In genomic region chr13:23434426-23434825, GRCm38 (mm10) we compare ENCODE assay signal across 11 mouse cellular contexts. TPM values are rescaled to one million over a fixed set of nuclear protein-coding genes. Genes with fewer than 3 reads are reported as not detected.
DNase-seq lines count a peak whose midpoint lies in the region; ATAC-seq lines count a peak whose summit lies in the region.
"Had no signal": no experiment of that assay in that cellular context is flagged by ENCODE, and none has a peak within 500 bp of the region (broad histone marks: within the 10 kb centered on the region; RNA-seq: fewer than 3 reads in every experiment).

No protein-coding gene starts in this region.

- H3K4me1 ChIP-seq in megakaryocyte, embryonic 14.5 days, result peaks cover 47% of the 10 kb centered on the region
- peaks cover 15% of the 10 kb centered on the region for H3K4me1 ChIP-seq in embryonic facial prominence, embryonic 13.5 days
- peaks cover 26% of the 10 kb centered on the region for H3K4me1 ChIP-seq in limb, embryonic 10.5 days
- H3K4me1 ChIP-seq in stomach, embryonic 16.5 days (ENCODE audit: control insufficient read depth, insufficient read depth, low read length), result peaks cover 14% of the 10 kb centered on the region

- WGBS in embryonic facial prominence, embryonic 13.5 days, result 14% methylated on average over 7 of the region's 7 CpGs
- 3% methylated on average over 7 of the region's 7 CpGs for WGBS in limb, embryonic 10.5 days
- WGBS in stomach, embryonic 16.5 days, result 31% methylated on average over 7 of the region's 7 CpGs

- H3K9me3 ChIP-seq in megakaryocyte, embryonic 14.5 days, result no peaks in the 10 kb centered on the region
- H3K9me3 ChIP-seq in embryonic facial prominence, embryonic 13.5 days, result no peaks in the 10 kb centered on the region
- no peaks in the 10 kb centered on the region for H3K9me3 ChIP-seq in limb, embryonic 10.5 days (replicated peaks)
- H3K9me3 ChIP-seq in stomach, embryonic 16.5 days (replicated peaks; ENCODE audit: control insufficient read depth, low read length), result no peaks in the 10 kb centered on the region

- H3K4me3 ChIP-seq in megakaryocyte, embryonic 14.5 days (replicated peaks), result peak overlapping the region; percentile 81
- H3K4me3 ChIP-seq in embryonic facial prominence, embryonic 13.5 days, result peak overlapping the region; percentile 24
- peak overlapping the region; percentile 66 for H3K4me3 ChIP-seq in limb, embryonic 10.5 days
- 0 out of 2 replicates have a peak overlapping the region, but pooled peaks have one; percentile 5 for H3K4me3 ChIP-seq in stomach, embryonic 16.5 days (replicated peaks; ENCODE audit: low read length)

- H3K9ac ChIP-seq in embryonic facial prominence, embryonic 13.5 days, result peak overlapping the region; percentile 32; the same call in 1 of the 2 replicates
- peak overlapping the region; percentile 12; the same call in 1 of the 2 replicates for H3K9ac ChIP-seq in stomach, embryonic 16.5 days (ENCODE audit: low read length)

- no peak overlapping the region; the same call in 1 of the 2 replicates for H3K27ac ChIP-seq in embryonic facial prominence, embryonic 13.5 days
- peak overlapping the region; percentile 57 for H3K27ac ChIP-seq in limb, embryonic 10.5 days
- H3K27ac ChIP-seq in stomach, embryonic 16.5 days (ENCODE audit: low read length), result no peak overlapping the region

- H3K27me3 ChIP-seq in megakaryocyte, embryonic 14.5 days (replicated peaks), result no peaks in the 10 kb centered on the region
- H3K27me3 ChIP-seq in embryonic facial prominence, embryonic 13.5 days, result no peaks in the 10 kb centered on the region
- no peaks in the 10 kb centered on the region for H3K27me3 ChIP-seq in limb, embryonic 10.5 days (ENCODE audit: low read depth, poor library complexity, severe bottlenecking)
- H3K27me3 ChIP-seq in stomach, embryonic 16.5 days (ENCODE audit: control insufficient read depth, insufficient read depth, low read length), result no peaks in the 10 kb centered on the region

- H3K4me2 ChIP-seq in embryonic facial prominence, embryonic 13.5 days, result peak overlapping the region; percentile 72
- peak overlapping the region; percentile 29 for H3K4me2 ChIP-seq in stomach, embryonic 16.5 days (ENCODE audit: low read depth, low read length)

- ATAC-seq in megakaryocyte, adult 5-6 weeks (ENCODE audit: poor library complexity, severe bottlenecking), result no peak
- no peak for ATAC-seq in embryonic facial prominence, embryonic 13.5 days (ENCODE audit: insufficient number of reproducible peaks, insufficient read depth, low FRiP score, low TSS enrichment, low read depth)
- no peak for ATAC-seq in stomach, embryonic 16.5 days (ENCODE audit: insufficient read depth, low FRiP score)

- peak; percentile 47 for DNase-seq in limb, embryonic 10.5 days (ENCODE audit: low spot score)
- DNase-seq in layer of hippocampus, postnatal 25 days (ENCODE audit: extremely low spot score in 1 of 2, low spot score in 1 of 2), result no peak
- no peak for DNase-seq in gastrocnemius, adult 18-20 months (ENCODE audit: low spot score)
- DNase-seq in spleen, postnatal 4 days (ENCODE audit: low spot score in 2 of 2), result no peak
- DNase-seq: gastrocnemius, postnatal 14 days; lung, postnatal 4 days had no signal

- no peaks in the 10 kb centered on the region for H3K36me3 ChIP-seq in megakaryocyte, embryonic 14.5 days (replicated peaks; ENCODE audit: low read length)
- H3K36me3 ChIP-seq in embryonic facial prominence, embryonic 13.5 days, result no peaks in the 10 kb centered on the region
- H3K36me3 ChIP-seq in limb, embryonic 10.5 days, result no peaks in the 10 kb centered on the region
- no peaks in the 10 kb centered on the region for H3K36me3 ChIP-seq in stomach, embryonic 16.5 days (ENCODE audit: control insufficient read depth, insufficient read depth, low read length)

RNA-seq across cellular contexts. Expression of gene Abt1, which starts 10.8 kb away (rescaled TPM):
- 1.6 and 7.8 TPM in 2 replicates for polyA plus RNA-seq in megakaryocyte, embryonic 14.5 days (2012; ENCODE audit: insufficient read depth, low replicate concordance)
- 5.1 and 5.2 TPM in 2 replicates for total RNA-seq in megakaryocyte, adult 5-6 weeks (2015)
- 6.8 and 11.2 TPM in 2 replicates for total RNA-seq in megakaryocyte, adult 5-6 weeks (2017)
- 13.1 and 14.6 TPM in 2 replicates for polyA plus RNA-seq in embryonic facial prominence, embryonic 13.5 days (2015; fragmentation: Nextera tagmentation; extraction: Ambion mirVana)
- 16.9 and 17.1 TPM in 2 replicates for polyA plus RNA-seq in limb, embryonic 10.5 days (2016; fragmentation: Nextera tagmentation; extraction: Ambion mirVana)
- 10.3 and 11.4 TPM in 2 replicates for polyA plus RNA-seq in stomach, embryonic 16.5 days (2015; fragmentation: Nextera tagmentation; extraction: Ambion mirVana)
- total RNA-seq in layer of hippocampus, postnatal 25 days (2021), result 1 to 10 TPM; 8.5 to 8.9 TPM
- total RNA-seq in gastrocnemius, adult 18-20 months (2021), result 1 to 10 TPM; 3.8 to 4.2 TPM

RNA-seq across cellular contexts. Expression of gene Btn1a1, which starts 31.3 kb away (rescaled TPM):
- polyA plus RNA-seq in megakaryocyte, embryonic 14.5 days (2012; ENCODE audit: insufficient read depth, low replicate concordance), result not detected in 2 replicates
- not detected in 2 replicates for total RNA-seq in megakaryocyte, adult 5-6 weeks (2015)
- total RNA-seq in megakaryocyte, adult 5-6 weeks (2017), result not detected in 2 replicates
- not detected in 2 replicates for polyA plus RNA-seq in embryonic facial prominence, embryonic 13.5 days (2015; fragmentation: Nextera tagmentation; extraction: Ambion mirVana)
- 0.08 and 0.10 TPM in 2 replicates for polyA plus RNA-seq in limb, embryonic 10.5 days (2016; fragmentation: Nextera tagmentation; extraction: Ambion mirVana)
- polyA plus RNA-seq in stomach, embryonic 16.5 days (2015; fragmentation: Nextera tagmentation; extraction: Ambion mirVana), result 0.21 and 0.22 TPM in 2 replicates
- not detected for total RNA-seq in layer of hippocampus, postnatal 25 days (2021)
- total RNA-seq in gastrocnemius, adult 18-20 months (2021), result not detected
- total RNA-seq: gastrocnemius, postnatal 14 days had no signal

RNA-seq across cellular contexts. Expression of gene Btn2a2, which starts 54.2 kb away (rescaled TPM):
- polyA plus RNA-seq in megakaryocyte, embryonic 14.5 days (2012; ENCODE audit: insufficient read depth, low replicate concordance), result not detected in 2 replicates
- not detected in 2 replicates for total RNA-seq in megakaryocyte, adult 5-6 weeks (2015)
- total RNA-seq in megakaryocyte, adult 5-6 weeks (2017), result not detected in 2 replicates
- polyA plus RNA-seq in embryonic facial prominence, embryonic 13.5 days (2015; fragmentation: Nextera tagmentation; extraction: Ambion mirVana), result 1.5 and 1.7 TPM in 2 replicates
- polyA plus RNA-seq in limb, embryonic 10.5 days (2016; fragmentation: Nextera tagmentation; extraction: Ambion mirVana), result 0.99 and 1.9 TPM in 2 replicates
- polyA plus RNA-seq in stomach, embryonic 16.5 days (2015; fragmentation: Nextera tagmentation; extraction: Ambion mirVana), result 0.14 and 0.28 TPM in 2 replicates
- under 1 TPM; 0.59 to 0.66 TPM for total RNA-seq in layer of hippocampus, postnatal 25 days (2021)
- not detected for total RNA-seq in gastrocnemius, adult 18-20 months (2021)
- total RNA-seq: gastrocnemius, postnatal 14 days had no signal
- polyA plus RNA-seq: small intestine, adult 2 months had no signal

Comparison
In these comparisons a context has a peak if more than half of its experiments do, and no peak if none do; other contexts are left out.
1. H3K4me3 ChIP-seq: peak in every context shown above with its lines; median percentile 81 in megakaryocyte, embryonic 14.5 days; 66 in limb, embryonic 10.5 days; 24 in embryonic facial prominence, embryonic 13.5 days; 5 in stomach, embryonic 16.5 days.